In genomic region chr5:62192073-62192472, GRCm38 (mm10) we compare ENCODE assay signal across 18 mouse cellular contexts.
"Had no signal": no experiment of that assay in that cellular context is flagged by ENCODE, and none has a peak within 500 bp of the region (broad histone marks: within the 10 kb centered on the region; RNA-seq: fewer than 3 reads in every experiment).

No protein-coding gene starts in this region.

- H3K9ac ChIP-seq: liver, embryonic 13.5 days; midbrain, embryonic 15.5 days; neural tube, embryonic 13.5 days; stomach, embryonic 15.5 days had no signal

- ATAC-seq: midbrain, embryonic 15.5 days had no signal

- H3K4me3 ChIP-seq: liver, embryonic 13.5 days; midbrain, embryonic 15.5 days; myocyte; neural tube, embryonic 13.5 days; stomach, embryonic 15.5 days had no signal

- H3K27me3 ChIP-seq: liver, embryonic 13.5 days; midbrain, embryonic 15.5 days; neural tube, embryonic 13.5 days; stomach, embryonic 15.5 days had no signal

- H3K36me3 ChIP-seq: liver, embryonic 13.5 days; midbrain, embryonic 15.5 days; neural tube, embryonic 13.5 days; stomach, embryonic 15.5 days had no signal

- H3K4me2 ChIP-seq: liver, embryonic 13.5 days; midbrain, embryonic 11.5 days; midbrain, embryonic 15.5 days; neural tube, embryonic 13.5 days; stomach, embryonic 15.5 days had no signal

- H3K27ac ChIP-seq: kidney, postnatal 0 days; liver, embryonic 13.5 days; midbrain, embryonic 15.5 days; neural tube, embryonic 13.5 days; stomach, embryonic 15.5 days had no signal

- H3K4me1 ChIP-seq: liver, embryonic 13.5 days; midbrain, embryonic 15.5 days; neural tube, embryonic 13.5 days; stomach, embryonic 15.5 days had no signal

- DNase-seq: kidney, adult 2 months; kidney, postnatal 36 days; liver, embryonic 13.5 days; lung, adult 2 months; lung, postnatal 14 days; lung, postnatal 4 days; retina, postnatal 1 day; right cerebral cortex, postnatal 25 days; spleen, adult 18-20 months; thymus, adult 2 months; thymus, postnatal 14 days; thymus, postnatal 4 days had no signal

- H3K9me3 ChIP-seq: liver, embryonic 13.5 days; midbrain, embryonic 15.5 days; neural tube, embryonic 13.5 days; stomach, embryonic 15.5 days had no signal
